Mouse (Mus musculus) kidney, adult 2 months (tissue): Measurements from ENCODE around the gene Zc3h15. TPM values are rescaled to one million over a fixed set of nuclear protein-coding genes. Genes with fewer than 3 reads are reported as not detected.

Experiments
- DNase-seq: peaks from one replicate; pipeline ENCODE4 v3.0.0; 2021
- H3K27ac ChIP-seq: fragments of 200-500 bp; 2 replicates; pipeline ENCODE4 v1.5.1; 2012; ENCODE audit warnings: low read depth, low read length, control low read depth, inconsistent platforms; ENCODE audit not compliant: insufficient read depth
- H3K27me3 ChIP-seq: fragments of 200-500 bp; replicated peaks from 2 replicates; pipeline ENCODE4 v1.6.1; 2012; ENCODE audit warnings: mild to moderate bottlenecking, moderate library complexity, low read length, inconsistent platforms; ENCODE audit not compliant: control insufficient read depth, insufficient read depth
- H3K36me3 ChIP-seq: fragments of 200-500 bp; 2 replicates; pipeline ENCODE4 v1.6.1; 2012; ENCODE audit warnings: mild to moderate bottlenecking, moderate library complexity, low read length, inconsistent platforms; ENCODE audit not compliant: control insufficient read depth, insufficient read depth
- H3K4me1 ChIP-seq: fragments of 200-500 bp; 2 replicates; pipeline ENCODE4 v1.6.1; 2011; ENCODE audit warnings: low read length; ENCODE audit not compliant: control insufficient read depth, insufficient read depth
- H3K4me3 ChIP-seq: fragments of 200-500 bp; 2 replicates; pipeline ENCODE4 v1.5.1; 2011; ENCODE audit warnings: mild to moderate bottlenecking, low read depth, low read length, control low read depth; ENCODE audit not compliant: insufficient read depth
- CTCF ChIP-seq: fragments of 200-500 bp; conservative IDR thresholded peaks from 2 replicates; pipeline ENCODE4 v1.5.1; 2011; ENCODE audit warnings: low read depth, mild to moderate bottlenecking, control low read depth, low read length, moderate library complexity, mixed read lengths; ENCODE audit not compliant: insufficient read depth, insufficient read length
- POLR2A ChIP-seq: fragments of 200-500 bp; IDR thresholded peaks from one replicate; pipeline ENCODE4 v1.6.1; 2011; ENCODE audit warnings: low read depth, low read length, control low read depth
- WGBS: fragments of 180-500 bp; shearing (Covaris S2); methylation state at CpG from one replicate; pipeline ENCODE4 v1.1.7; 2018; 5-methylcytosine and 5-hydroxymethylcytosine counted together
- polyA plus RNA-seq: library from polyadenylated mRNA; depleted of rRNA; stranded (reverse); fragments of >200 nt; gene quantifications from 2 replicates; pipeline ENCODE4 v1.2.3, GENCODE M21; 2012

Zc3h15 gene
- polyA plus RNA-seq, 1 experiment, result 25.2 TPM

DNA sequence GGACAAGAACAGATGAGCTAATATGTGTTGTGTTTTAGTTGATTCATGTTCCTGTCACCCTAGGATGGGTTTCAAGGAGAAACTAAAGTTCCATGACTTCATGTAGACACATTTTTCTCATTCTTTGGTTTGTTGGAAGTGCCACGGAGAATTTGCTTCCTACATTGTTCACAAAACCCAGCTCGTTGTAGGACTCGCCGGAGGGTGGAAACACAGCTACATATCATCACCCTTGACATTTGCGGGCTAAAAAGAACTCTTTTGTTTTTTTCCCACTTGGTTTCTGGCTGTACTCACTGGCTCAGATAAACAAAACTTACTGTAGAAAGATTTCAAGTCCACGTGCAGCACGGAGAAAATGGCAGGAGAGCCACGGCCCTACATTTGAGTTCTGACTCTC, 38.0 kb downstream of the Zc3h15 start:
- peaks cover 4% of the 10 kb centered on the region; the same call in 1 of the 2 replicates for H3K4me1 ChIP-seq
- no peaks in the 10 kb centered on the region for H3K36me3 ChIP-seq
- no peak overlapping the region for H3K4me3 ChIP-seq
- H3K27ac ChIP-seq, result no peak overlapping the region
- no peaks in the 10 kb centered on the region for H3K27me3 ChIP-seq
- TF ChIP-seq POLR2A (no peak), CTCF (no peak)
- WGBS, result 32% methylated on average over 8 of the region's 8 CpGs
- no peak for DNase-seq

DNA sequence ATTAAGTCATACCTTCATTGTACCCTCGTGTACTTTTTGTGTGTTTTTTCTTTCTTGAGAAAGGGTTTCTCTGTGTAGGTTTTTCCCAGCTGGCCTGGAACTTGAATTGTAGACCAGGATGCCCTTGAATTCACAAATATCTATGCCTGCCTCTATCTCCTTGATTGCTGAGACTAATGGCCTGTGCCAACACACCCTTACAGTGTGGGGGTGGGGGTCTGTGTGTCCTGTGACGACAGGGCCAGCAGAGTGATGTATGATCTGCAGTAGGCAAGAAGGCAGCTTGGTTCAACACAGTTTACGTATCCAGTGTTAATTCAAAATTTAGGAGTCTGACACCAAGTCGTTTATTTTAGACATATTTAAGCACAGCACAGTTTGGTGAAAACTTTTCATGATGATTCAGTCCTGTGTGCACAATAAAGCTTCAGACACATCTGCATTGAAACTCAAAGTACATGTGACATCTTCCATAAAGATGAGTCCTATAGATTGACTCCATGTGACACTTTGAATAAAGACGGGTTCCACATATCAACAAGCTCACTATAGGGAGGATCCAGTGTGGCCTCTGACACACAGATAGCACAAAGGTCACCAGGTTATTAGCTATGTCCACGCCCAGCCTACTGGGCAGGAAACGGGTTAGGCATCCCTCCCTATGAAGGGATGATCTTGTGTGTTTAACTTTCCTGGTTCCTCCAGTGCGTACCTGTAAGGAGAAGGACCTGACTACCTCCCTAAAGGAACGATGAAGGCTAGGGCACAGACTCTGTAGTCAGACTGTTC, 39.7 kb downstream of the Zc3h15 start:
- 80% methylated on average over 9 of the region's 9 CpGs for WGBS
- no peak for DNase-seq
- Histone ChIP-seq H3K27me3 (no peaks in the 10 kb centered on the region), H3K4me1 (peaks cover 4% of the 10 kb centered on the region; the same call in 1 of the 2 replicates), H3K27ac (no peak overlapping the region), H3K4me3 (no peak overlapping the region), H3K36me3 (no peaks in the 10 kb centered on the region)
- TF ChIP-seq POLR2A (no peak), CTCF (no peak)

DNA sequence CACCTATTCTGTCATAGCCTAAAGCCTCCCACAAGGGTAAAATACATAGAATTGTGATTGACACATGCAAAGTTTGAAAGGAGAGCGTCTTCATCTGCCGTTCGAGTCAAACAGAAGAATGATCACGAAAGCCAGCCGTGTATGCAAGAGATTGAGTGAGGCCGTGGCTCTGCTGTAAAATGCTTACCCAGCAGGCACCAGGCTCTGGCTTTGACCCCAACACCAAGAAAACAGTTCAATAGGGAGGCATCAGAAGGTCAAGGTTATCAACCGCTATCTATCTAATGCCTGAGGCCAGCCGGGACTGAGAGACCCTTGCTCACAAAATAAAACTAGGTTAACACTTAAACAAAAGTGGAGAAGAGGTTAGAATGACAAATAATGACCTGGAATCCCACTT, 40.5 kb downstream of the Zc3h15 start:
- TF ChIP-seq POLR2A (no peak), CTCF (no peak)
- Histone ChIP-seq H3K27ac (no peak overlapping the region), H3K4me1 (peaks cover 4% of the 10 kb centered on the region; the same call in 1 of the 2 replicates), H3K36me3 (no peaks in the 10 kb centered on the region), H3K4me3 (no peak overlapping the region), H3K27me3 (no peaks in the 10 kb centered on the region)
- DNase-seq, result no peak
- WGBS, result 85% methylated on average over 8 of the region's 8 CpGs

DNA sequence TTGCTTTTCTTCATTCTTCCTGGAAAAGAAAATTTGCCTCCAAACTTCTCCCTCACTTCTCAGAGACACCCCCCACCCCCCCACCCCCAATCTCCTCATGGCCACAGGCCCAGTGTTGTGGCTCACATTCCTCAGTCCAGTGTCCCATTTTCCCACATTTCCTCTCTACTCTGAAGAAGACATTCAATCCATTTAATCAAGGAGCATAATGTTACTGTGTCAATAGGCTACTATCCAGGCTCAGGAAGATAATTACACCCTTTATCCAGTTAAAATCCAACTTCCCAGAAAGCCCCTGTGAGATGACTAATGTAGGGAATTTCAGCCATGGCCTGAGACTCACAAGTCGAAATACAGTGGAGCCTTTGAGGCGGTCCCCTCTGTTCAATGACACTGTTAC, 46.1 kb downstream of the Zc3h15 start:
- Histone ChIP-seq H3K36me3 (no peaks in the 10 kb centered on the region), H3K4me1 (peaks cover 8% of the 10 kb centered on the region; the same call in 1 of the 2 replicates), H3K27me3 (no peaks in the 10 kb centered on the region), H3K27ac (no peak overlapping the region), H3K4me3 (no peak overlapping the region)
- TF ChIP-seq CTCF, result no peak
- no peak for TF ChIP-seq POLR2A
- 77% methylated on average over 2 of the region's 2 CpGs for WGBS
- no peak for DNase-seq

DNA sequence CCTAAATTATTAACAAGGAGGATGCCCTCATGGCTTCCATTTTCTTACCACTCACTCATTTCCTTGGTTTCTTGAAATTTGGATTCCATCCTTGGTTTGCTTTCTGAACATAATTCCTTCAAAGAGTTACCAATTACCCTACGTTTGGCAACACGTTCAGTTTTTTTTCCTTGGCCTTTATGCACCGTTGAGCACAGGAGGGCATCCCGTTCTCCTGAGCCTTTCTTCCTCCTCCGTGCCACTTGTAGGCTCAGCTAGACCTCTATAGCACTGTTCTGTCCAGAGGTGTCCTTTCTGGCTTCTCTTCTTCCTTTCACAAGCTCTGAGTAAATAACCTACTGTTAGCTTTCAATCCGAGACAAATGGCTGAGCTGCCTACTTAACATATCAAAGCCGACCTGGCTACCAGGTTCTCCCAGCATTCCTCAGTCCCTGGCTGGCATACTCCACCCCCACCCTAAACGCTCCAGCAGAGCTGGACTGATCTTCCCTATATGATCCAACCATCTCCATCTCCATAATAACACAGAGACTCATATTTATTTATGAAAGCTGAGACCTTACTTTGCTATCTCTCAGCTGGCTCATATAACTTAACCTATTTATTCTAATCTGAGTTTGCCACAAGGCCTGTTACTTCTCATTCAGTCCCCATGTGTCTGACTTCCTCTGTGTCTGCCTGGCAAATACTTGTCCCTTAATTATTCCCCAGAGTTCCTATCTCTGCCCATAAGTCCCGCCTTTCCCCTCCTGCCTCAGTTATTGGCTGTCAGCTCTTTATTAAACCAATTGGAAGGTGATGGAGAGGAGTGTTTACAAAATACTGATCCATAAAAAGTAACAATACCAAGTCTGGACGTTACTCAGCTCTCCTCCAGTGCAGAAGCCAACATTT, 48.7 kb downstream of the Zc3h15 start:
- Histone ChIP-seq H3K27me3 (no peaks in the 10 kb centered on the region), H3K4me1 (peaks cover 8% of the 10 kb centered on the region; the same call in 1 of the 2 replicates), H3K36me3 (no peaks in the 10 kb centered on the region), H3K27ac (peak overlapping the region; percentile 63), H3K4me3 (no peak overlapping the region)
- TF ChIP-seq CTCF, result no peak
- TF ChIP-seq POLR2A, result no peak
- 35% methylated on average over 10 of the region's 10 CpGs for WGBS
- peak; percentile 90 for DNase-seq

DNA sequence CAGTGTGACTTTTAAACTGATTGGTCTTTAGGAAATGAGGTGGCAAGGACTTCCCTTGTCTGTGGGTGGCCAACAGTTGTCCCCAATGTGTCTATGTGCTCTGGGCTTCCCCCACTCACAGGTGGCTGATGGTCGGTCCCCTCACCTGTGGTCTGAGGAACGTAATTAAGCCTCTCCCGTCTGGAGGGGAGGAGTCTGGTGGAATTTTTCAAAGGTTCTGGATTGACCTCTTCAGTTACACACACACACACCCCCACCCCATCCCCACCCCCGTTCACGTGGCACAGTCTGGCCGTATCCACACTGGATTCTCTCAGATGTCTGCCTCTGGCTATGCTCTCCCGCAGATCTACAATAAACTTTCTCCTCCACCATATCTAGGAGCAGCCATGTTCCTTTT, 49.8 kb downstream of the Zc3h15 start:
- H3K4me1 ChIP-seq, result peaks cover 8% of the 10 kb centered on the region; the same call in 1 of the 2 replicates
- H3K27me3 ChIP-seq, result no peaks in the 10 kb centered on the region
- TF ChIP-seq CTCF, result no peak
- no peak for TF ChIP-seq POLR2A
- WGBS, result 69% methylated on average over 7 of the region's 7 CpGs
- no peaks in the 10 kb centered on the region for H3K36me3 ChIP-seq
- DNase-seq, result no peak
- no peak overlapping the region for H3K27ac ChIP-seq
- H3K4me3 ChIP-seq, result no peak overlapping the region
